Mouse (Mus musculus) cerebellum, adult 11-12 months (tissue): Measurements from ENCODE around the gene Ptpn18.
"Not testable (repeated sequence)": the region's sequence is repeated elsewhere in the genome, so short reads cannot be mapped to it uniquely, and the experiment has no call there.

ENCODE experiments used
- DNase-seq: peaks from one replicate; pipeline ENCODE4 v3.0.0; 2022

Ptpn18 gene

DNA sequence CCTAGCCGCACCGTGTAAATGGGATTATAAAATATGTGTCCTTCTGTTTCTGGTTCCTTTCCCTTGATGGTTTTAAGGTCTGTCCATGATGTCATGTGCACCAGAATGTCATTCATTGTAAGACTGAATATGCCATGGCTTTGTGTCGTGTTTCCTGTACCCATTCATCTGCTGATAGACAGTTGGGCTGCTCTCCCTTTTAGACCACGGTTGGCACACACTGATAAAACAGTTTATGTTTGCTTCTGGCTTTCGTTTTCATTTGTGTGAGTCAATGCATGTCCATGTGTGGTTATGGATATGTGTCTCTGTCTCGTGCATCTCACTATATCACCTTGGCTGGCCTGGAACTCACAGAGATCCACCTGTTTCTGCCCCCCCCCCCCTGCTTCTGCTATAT is 5.9 kb downstream of the Ptpn18 start:
- no peak for DNase-seq

DNA sequence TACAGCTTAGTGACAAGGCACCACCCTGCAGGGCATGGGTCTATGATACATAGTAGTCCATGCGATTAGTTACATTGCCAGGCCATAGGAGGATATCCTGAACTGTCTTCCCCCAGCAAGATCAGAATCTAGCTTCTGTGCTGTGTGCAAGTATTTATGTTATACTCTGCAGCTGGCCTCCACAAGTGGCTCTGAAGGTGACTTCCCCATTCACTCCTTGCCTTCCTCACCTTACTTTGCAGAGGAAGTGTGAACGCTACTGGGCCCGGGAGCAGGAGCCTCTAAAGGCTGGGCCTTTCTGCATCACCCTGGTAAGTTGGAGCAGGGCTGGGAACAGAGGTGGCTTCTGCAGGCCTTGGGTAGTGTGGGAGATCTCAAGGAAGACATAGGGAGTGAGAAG is 8.5 kb downstream of the Ptpn18 start:
- DNase-seq, result no peak

DNA sequence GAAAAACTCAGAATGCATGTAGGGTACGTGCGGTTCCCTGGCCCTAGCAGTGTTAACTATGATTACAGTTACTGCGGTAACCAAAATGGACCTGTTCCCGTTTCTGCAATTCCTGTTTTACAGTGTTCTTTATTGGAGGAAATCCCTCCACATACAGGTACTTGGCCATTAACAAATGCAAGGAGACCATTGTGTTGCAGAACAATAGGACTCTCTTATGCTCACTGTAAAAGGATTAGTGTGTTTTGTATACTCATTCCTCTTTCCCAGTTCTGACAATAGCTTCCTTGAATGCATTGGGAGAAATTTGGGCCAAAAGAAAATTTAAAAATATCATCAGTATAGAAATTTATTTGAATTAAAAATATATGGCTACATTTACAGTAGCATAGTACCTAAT is 8.9 kb downstream of the Ptpn18 start:
- DNase-seq, result no peak

DNA sequence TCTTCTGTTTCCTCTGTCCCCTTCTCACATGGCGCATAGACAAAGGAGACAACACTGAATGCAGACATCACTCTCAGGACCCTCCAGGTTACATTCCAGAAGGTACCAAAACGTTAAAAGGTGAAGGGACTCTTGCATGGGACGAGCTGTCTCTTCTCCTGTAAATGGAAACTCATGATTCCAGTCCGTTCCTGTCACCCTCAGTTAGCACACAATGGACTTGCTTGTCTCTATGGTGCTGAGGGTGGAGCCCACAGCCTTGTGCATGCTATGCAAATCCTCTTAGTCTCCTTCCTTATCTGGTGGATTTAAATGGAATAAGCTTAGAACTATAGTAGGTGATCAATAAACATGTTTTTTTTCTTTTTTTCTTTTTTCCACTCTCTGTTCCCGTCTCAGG is 10.2 kb downstream of the Ptpn18 start:
- no peak for DNase-seq

DNA sequence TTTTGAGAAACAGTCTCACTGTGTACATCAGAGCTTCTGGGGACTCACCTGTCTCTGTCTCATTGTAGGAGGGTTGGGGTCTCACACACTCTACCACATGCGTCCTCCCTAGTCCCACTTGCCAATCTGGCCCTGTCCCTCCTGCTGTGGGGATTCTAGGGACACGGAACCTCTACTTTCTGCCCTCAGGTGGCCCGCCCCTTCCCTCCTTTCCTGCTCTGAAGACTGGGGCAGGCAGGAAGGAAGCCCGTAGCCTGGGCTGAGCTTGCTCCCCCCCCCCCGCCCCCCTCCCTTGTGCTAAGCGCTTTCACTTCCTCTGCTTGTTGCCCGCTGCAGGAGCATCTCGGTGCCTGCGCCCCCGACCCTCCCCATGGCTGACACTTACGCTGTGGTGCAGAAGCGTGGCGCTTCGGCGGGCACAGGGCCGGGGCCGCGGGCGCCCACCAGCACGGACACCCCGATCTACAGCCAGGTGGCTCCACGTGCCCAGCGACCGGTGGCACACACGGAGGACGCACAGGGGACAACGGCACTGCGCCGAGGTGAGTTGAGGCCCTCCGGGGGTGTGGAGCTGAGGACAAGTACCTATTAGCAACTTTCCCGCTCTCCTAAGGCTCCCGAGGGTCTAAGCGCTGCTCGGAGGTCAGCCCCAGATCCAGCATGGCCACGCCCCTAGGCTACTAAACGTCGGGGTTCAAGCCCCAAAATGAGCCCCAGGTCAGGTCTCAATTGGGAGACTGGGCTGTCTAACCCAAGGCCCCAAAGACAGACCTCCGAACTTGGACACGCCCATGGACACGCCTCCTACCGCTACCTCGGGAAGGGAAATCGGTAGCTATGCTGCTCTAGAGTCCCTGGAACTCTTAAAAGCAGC is 13.1 kb downstream of the Ptpn18 start:
- no peak for DNase-seq

DNA sequence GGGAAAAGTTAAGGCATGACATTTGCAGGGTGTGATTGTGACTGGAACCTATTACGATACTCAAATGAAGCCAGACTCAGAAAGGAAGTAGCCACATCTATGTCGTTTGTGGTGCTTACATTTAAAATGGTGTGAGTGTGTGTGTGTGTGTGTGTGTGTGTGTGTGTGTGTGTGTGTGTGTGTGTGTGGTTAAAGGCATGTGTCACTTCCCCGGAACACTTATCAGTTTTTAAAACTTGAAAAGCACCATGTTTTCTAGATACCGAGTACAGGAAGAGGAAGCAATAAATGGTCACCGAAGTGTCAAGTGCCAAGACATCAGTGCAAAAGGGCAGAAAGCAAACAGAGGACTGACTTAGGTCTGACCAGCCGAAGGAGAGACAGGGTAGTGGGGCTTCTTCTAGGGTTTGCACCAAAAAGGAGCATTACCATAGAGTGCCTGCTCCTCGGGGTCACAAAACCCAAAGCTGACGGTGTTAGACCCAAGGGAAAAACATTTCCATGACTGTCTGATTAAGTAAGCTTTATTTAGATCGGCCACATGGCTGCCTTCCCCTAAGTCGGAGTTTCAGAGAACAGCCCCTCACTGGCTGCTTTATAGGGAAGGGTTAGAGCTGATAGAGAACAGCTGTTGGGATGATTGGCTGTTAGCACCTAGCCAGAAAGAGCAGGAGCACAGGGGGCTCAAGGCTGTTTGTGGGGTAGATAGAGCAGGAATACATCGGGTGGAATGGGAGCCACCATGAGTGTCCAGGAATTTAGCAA is 19.5 kb downstream of the Ptpn18 start:
- no peak for DNase-seq

DNA sequence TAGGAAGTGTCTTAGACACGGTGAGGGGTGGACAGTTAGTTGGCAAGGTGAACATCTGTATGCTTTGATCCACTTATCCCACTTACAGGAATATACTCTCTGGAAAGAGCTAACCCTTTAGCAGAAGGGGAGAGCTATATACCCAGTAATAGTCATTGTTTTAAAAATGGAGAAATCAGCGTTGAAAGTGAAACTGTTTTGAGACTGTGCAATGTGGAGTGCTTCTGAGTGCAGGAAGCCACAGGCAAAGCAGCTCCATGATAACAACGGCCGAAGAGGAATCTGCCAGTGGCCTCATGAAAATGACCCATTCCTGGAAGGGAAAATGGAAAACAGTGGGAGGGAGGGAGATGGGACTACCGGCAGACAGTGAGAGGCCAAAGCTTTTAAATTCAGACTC is 21.2 kb downstream of the Ptpn18 start:
- DNase-seq, result no peak

DNA sequence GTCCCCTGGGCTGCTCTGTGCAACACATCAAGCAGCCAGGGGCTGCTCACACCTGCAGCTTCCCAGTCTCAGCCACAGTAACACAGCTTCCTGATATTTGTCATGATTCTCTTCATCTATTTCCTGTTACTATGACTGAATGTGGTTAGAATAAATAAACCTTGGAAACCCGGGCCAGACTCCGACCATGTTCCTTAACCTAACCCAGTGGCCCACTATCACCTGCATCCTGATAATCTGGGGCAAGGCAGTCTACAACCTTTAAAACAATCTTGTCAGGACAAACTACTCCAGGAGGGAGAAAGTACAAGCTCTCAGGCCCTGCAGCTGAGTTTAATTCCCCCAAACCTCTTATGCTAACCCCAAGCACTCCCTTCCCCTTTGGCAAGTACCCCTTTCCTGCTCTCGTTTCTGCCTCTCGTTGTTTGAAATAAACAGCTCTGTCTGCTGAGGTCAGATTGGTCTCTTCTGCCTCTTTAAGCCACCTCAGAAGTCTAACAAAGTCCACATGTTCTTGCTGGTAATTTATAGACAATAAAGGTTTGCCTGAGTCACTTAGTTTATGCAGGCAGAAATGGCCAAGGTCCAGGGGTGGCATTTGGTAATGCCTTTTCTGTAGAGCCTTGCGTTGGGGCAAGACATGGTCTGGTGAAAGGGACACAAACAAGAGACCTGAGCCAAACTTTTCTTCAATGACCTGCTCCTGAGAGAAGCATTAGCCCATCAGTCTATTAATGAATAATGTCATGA is 22.5 kb downstream of the Ptpn18 start:
- no peak for DNase-seq

DNA sequence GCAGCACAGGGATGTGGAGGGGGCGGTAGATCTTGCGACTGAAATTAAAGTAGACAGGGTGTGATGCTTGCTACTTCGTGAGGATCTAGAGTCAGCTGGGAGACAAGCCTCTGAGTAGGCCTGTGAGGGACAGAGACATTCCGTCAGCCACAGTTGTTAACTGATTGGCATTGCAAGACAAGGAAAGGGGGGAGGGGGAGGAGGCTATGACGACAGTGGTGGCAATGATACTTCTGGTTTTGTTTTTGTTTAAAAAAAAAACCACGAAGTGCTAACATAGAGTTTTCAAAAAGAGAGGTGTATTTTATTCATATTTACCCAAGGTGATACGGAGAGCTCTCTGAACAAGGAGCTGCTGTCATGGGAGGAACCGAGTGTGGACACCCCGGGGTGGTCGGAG is 24.9 kb downstream of the Ptpn18 start:
- DNase-seq, result no peak

DNA sequence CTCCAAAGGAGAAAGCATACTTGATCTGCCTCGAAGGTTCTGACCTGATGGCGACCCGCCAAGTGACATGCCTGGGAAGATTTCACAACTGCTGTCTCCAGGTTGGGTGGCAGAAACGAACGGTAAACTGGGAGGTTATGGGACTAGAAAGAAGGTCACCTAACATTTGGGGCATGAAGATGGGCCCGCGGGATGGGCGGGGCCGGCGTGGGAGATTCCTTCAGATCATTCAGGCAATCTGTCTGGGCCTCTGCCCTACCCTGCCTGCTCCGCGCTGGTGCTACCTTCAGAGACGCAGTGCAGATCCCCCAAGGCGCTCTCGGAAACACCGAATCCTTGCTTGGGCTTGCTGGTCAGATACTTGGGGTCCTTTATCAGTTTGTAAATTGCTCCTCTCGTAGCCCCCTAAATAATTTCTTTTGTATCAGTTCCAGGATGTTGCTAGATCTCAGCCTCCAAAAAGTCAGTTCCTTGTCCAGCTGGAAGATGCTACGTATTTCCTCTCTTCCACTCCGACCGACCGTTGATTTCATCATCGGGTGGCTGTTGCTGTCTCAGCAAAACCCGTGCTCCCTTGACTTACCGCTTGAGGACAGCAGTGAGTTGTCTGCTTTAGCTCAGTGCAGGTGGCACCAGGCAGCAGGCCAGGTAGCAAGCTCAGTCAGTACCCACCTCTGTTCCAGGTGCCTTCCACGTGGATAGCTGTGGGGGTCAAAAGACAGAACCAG is 26.1 kb downstream of the Ptpn18 start:
- DNase-seq, result peak; percentile 82

DNA sequence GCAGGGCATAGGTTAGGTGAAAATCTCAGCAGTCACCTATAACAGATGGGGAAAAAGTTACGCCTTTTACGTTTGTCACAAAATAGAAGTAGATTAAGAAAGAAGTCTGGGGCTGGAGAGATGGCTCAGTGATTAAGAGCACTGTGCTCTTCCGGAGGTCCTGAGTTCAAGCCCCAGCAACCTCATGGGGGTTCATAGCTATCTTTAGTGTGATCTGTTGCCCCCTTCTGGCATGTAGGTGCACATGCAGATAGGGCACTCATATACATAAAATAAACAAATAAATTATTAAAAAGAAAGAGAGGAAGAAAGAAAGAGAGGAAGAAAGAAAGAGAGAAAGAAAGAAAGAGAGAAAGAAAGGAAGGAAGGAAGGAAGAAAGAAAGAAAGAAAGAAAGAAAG is 27.8 kb downstream of the Ptpn18 start:
- no peak for DNase-seq

DNA sequence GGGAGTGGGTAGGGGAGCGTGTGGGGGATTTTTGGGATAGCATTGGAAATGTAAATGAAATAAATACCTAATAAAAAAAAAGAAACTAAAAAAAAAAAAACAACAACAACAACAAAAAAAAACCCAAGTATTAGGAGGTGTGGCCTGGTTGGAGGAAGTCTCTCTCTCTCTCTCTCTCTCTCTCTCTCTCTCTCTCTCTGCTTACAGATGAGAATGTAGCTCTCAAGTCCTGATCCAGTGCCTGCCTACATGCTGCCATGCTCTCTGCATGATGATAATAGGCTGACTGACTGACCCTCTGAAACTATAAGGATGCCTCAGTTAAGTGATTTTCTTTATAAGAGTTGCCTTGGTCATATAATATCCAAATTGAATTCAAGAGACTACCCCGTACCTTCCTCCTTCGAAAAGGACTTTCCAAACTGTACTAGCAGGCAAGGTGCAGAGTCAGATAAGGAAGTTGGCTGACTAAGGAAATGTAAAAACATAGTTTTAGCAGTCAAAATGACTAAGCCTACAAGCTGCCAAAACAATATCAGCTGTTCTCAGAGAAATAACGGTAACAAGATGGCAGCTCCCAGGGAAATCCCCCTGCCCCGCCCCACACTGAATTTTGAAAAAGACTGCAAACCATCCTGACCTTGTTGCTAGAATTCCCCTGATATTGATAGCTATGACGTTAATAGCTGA is 30.4 kb downstream of the Ptpn18 start:
- no peak for DNase-seq

DNA sequence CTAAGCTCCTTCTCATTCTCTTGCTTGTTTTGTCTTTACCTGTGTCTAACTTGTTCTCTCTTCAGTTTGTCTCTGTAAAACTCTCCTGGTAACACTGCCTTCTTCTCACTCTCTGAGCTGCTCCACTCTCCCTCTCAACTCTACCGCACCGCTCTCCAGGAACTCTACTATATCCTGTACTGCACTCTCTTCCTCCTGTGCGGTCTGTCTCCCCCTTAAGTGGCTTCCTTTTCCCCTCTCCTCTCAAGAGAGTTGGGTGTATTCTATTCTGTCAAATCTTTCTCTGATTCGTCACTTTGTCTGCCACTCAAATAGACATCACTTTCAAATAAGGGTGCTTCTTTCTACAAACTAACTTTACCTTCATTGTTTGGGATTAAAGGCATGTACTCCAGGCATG is 31.9 kb downstream of the Ptpn18 start:
- DNase-seq, result no peak

DNA sequence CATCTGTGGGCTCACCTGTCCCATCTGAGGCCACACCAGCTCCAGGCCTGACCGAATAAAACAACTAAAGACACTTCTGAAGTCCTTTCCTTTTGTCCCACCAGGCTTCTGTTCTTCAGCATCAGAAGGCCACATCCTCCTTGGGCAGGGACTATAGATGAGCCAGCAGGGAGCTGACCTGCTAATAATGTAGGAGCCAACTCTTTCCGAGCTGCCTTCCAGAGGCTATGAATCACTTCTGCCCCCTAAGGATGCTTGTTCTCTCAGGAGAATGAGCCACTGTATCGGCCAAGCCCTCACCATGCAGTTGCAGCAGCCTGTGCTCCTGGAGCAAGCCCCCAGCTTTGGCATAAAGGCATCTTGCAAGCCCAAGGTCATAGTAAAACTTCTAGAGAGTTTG is 43.4 kb downstream of the Ptpn18 start:
- no peak for DNase-seq

DNA sequence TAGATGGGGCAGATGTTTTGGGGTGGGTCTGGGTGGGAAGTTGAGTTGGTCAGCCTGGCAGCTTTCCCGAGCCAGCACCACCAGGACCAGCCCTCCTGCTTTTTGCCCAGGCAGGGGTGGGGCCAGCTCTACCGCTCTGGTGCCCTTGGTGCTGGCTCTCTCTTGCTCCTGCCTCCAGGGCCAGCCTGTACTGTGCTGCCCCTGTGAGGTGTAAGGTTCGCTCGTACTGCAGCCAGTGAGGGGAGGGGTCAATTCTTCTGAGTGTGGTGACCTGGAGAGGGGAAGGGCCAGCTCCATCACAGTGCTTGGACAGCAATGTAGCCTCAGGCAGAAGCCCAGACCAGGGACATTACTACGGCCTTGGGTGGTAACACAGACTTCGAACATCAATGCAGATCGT is 45.7 kb downstream of the Ptpn18 start:
- no peak for DNase-seq

DNA sequence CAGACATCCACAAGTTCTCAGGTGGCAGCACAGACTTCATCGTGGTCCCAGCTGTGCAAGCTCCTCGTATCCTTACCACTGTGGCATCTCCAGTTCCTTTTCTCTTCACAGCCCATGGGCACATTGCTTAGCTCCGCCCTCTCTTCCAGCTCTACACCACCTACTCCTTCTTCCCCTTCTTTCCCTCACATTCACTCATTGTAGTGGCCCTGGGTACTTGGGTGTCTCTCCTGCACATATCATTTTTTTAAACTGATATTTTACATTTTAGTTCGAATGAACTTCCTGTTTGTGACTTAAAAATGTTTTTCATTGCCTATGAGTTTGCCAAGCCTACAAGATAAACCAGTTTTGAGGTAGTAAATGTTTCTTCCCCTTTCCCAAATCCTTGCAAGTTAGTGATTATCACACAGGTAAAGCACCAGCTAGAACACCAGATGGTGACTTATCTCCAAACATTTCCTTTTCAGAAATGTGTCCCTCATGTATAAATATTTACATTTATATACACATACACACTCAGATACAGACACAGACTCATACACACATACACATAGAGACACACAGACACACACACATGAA is 46.5 kb downstream of the Ptpn18 start:
- DNase-seq, result no peak

DNA sequence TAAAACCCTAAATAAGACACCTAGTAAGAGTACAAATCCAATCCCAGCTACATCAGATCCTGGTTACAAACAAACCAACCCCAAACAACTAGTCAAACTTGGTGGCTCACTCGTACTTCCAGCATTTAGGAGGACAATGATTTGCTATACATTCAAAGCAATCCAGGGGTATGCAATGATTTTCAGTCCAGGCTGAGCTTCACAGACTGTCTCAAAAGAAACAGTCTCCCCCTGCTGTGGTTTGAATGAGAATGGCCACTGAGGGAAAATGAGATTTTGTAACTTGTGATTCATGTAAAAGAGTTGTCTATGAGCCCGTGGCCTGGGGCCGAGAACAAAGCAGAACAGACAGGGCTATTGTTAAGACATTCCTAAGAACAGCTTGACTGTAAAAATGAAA is 48.4 kb downstream of the Ptpn18 start:
- DNase-seq, result no peak

DNA sequence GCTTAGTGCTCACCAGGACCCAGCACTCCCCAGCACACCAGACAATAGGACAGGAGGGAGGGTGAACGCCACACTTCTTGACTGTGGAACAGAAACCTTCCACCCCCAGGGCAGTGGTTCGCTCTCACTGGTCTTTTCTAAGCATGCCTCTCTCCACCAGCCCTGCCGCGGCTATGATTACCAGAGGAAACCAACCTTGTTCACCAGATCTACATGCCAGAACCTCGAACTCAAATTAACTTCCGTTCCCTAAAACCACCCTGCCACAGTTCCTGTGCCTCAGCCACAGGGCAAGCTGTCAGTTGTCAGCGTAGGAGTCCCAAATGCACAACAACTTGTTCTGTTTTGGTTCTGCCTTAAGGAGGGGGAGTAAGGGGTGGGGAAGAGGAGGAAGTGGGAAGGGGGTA is 51.0 kb downstream of the Ptpn18 start:
- no peak for DNase-seq

DNA sequence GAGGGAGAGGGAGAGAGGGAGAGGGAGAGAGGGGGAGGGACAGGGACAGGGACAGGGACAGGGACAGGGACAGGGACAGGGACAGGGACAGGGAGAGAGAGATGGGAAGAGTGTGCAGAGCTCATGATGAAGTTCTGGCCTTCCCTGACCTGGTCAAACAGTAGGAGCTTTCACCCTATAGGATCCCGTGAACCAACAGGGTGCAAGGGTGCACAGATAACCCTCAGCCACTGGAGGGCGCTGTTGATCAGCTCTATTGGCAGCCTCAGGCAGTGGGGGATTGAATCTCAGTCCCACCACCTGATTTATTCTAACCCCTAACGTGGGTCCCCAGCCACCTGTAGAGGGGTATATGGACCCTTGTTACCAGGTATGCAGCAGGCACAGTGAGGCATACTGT is 51.5 kb downstream of the Ptpn18 start:
- peak; percentile 65 for DNase-seq

DNA sequence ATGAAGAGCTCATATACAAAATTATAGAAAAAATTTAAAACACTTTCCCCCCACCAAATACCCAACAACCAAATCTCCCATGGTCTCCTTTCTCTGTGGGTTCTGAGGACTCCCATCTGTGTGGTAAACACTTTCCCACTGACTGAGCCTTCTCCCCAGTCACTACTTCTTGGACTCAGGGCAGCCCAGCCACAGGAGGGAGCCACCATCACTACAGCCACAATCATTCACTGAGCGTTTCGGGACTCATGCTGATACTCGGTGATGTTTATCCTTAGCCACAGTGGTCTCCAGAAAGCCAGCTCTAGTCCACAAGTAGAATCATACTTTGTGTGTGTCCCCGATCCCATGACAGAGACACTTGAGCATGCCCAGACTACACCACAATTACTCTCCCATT is 53.5 kb downstream of the Ptpn18 start:
- no peak for DNase-seq

DNA sequence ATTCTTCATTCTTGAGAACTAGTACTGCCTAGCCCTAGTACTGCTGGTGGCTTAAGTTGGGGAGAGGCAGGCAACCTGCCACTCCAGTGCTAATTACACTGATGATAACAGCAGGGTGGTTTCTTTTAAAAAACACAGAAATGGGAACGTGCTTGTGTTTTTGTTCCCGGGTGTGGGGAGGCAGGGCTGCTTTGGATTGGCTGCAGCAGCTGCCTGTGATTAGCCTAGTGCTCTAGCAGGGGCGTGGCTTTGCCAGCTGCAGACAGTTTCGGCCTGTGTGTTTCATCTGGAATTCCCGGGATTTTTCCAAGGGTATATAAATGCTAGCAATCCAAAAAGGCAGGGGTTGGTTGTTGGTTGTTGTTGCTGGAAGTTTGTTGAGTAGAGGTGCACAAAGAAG is 57.0 kb downstream of the Ptpn18 start:
- DNase-seq, result no peak

DNA sequence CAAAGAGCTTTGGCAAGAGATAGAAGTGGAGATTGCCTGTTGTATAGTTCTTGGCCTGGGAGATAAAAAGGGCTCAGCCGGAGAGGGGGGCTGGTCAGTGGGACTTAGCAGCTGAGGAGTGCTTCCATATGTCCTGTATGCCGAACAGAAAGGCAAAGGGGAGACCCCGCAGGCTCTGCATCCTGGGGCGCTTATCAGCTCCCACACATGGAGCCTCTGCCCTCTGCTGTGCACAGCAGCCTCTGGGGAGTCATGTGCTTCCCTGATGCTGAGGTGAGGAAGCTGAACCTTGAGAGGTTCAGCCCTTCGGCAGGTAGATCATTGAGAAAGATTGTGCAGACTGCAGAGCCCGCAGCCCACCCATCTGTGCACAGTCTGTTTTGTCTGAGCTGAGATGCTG is 57.7 kb downstream of the Ptpn18 start:
- DNase-seq, result not testable (repeated sequence)
